Mouse (Mus musculus) thymus, adult 2 months (tissue): ENCODE measurements at regions not wholly inside any gene's neighbourhood (a gene's known extent, or its start where the extent isn't known, plus 50 kb on each side); places are given as distances from the start of the nearest gene placed in this dataset.

Experiments used
- CTCF ChIP-seq: fragments of 200-500 bp; IDR thresholded peaks from 2 replicates; pipeline ENCODE4 v1.5.1; 2012; ENCODE audit warnings: mild to moderate bottlenecking, control low read depth, low read length, moderate library complexity, borderline replicate concordance; ENCODE audit not compliant: control insufficient read depth, poor library complexity, insufficient read depth; ENCODE audit errors: extremely low read depth
- POLR2A ChIP-seq: fragments of 200-500 bp; IDR thresholded peaks from 2 replicates; pipeline ENCODE4 v1.6.1; 2012; ENCODE audit warnings: mild to moderate bottlenecking, low read length, control low read depth, moderate library complexity; ENCODE audit not compliant: control insufficient read depth, poor library complexity, insufficient read depth; ENCODE audit errors: extremely low read depth

GRCm38 (mm10) chr4:56685696-56686095 lies 54.2 kb upstream of the Gm26657 start:
- no peak for TF ChIP-seq CTCF
- TF ChIP-seq POLR2A = no peak
